Mouse (Mus musculus): ENCODE measurements around the gene Prcd. TPM values are rescaled to one million over a fixed set of nuclear protein-coding genes. Genes with fewer than 3 reads are reported as not detected.
A peak's percentile ranks its signal among the peaks of the same experiment; 100 is the strongest.

Gene Prcd
- total and polyA plus RNA-seq, 2 experiments from 2014 or later: 2.5 TPM; not detected in 1

GRCm38 (mm10) chr11:116612554-116612953 lies 40.8 kb upstream of the Prcd start:
- H3K4me3 ChIP-seq (ENCODE audit: low read depth, low read length): no peak overlapping the region
- TF ChIP-seq CTCF (IDR thresholded peaks at IDR 0.05; ENCODE audit: low read depth): no peak
- TF ChIP-seq EP300 (IDR thresholded peaks at IDR 0.05; ENCODE audit: low read depth): no peak
- H3K27me3 ChIP-seq (ENCODE audit: control insufficient read depth, insufficient read depth, low read length): no peaks in the 10 kb centered on the region
- H3K9me3 ChIP-seq (replicated peaks; ENCODE audit: control insufficient read depth, low read length): no peaks in the 10 kb centered on the region
- no peak overlapping the region for H3K4me2 ChIP-seq (ENCODE audit: low read depth, low read length)
- 86% methylated on average over 1 of the region's 1 CpGs for WGBS
- peaks cover 18% of the 10 kb centered on the region for H3K36me3 ChIP-seq (replicated peaks; ENCODE audit: control insufficient read depth, insufficient read depth, low read length)
- H3K9ac ChIP-seq (replicated peaks; ENCODE audit: low read depth, low read length): no peak overlapping the region
- ATAC-seq (ENCODE audit: insufficient read depth, low read depth) (no peak), DNase-seq (ENCODE audit: low spot score) (no peak)
- peaks cover 31% of the 10 kb centered on the region for H3K4me1 ChIP-seq (ENCODE audit: control insufficient read depth, insufficient read depth)
- no peak overlapping the region for H3K27ac ChIP-seq (ENCODE audit: low read depth)

DNA sequence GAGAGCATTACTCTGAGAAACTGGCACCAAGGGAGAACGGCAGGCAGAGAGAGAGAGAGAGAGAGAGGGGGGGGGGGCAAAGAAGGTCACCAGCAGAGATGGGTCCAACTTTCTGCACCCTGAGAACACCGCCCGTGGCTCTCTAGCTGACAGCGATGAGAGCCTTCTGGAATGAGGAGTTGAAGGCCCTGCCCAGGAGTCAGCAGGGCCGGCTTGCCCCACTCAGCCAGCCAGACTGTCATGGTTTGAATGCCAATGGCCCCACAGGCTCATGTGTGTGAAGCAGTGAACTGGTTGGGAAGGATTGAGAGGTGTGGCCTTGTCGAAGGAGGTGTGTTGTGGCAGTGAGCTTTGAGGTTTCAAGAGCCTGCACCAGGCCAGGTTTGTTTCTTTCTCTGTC lies 40.1 kb upstream of the Prcd start:
- no peak for ATAC-seq (ENCODE audit: insufficient read depth, low read depth)
- H3K9ac ChIP-seq (replicated peaks; ENCODE audit: low read depth, low read length): no peak overlapping the region
- no peak overlapping the region for H3K4me3 ChIP-seq (ENCODE audit: low read depth, low read length)

GRCm38 (mm10) chr11:116615735-116616437 lies 37.4 kb upstream of the Prcd start:
- Histone ChIP-seq H3K4me3 (ENCODE audit: low read depth, low read length) (no peak overlapping the region), H3K4me2 (ENCODE audit: low read depth, low read length) (peak overlapping the region; percentile 41), H3K9ac (replicated peaks; ENCODE audit: low read depth, low read length) (no peak overlapping the region; the same call in 1 of the 2 replicates), H3K4me1 (ENCODE audit: control insufficient read depth, insufficient read depth) (peaks cover 56% of the 10 kb centered on the region), H3K36me3 (replicated peaks; ENCODE audit: control insufficient read depth, insufficient read depth, low read length) (no peaks in the 10 kb centered on the region), H3K9me3 (replicated peaks; ENCODE audit: control insufficient read depth, low read length) (no peaks in the 10 kb centered on the region), H3K27me3 (ENCODE audit: control insufficient read depth, insufficient read depth, low read length) (no peaks in the 10 kb centered on the region), H3K27ac (ENCODE audit: low read depth) (peak overlapping the region; percentile 82)
- TF ChIP-seq CTCF (IDR thresholded peaks at IDR 0.05; ENCODE audit: low read depth) (peak; percentile 37), EP300 (IDR thresholded peaks at IDR 0.05; ENCODE audit: low read depth) (peak; percentile 25; the same call in 1 of the 2 replicates)
- DNase-seq (ENCODE audit: low spot score) (peak; percentile 52), ATAC-seq (ENCODE audit: insufficient read depth, low read depth) (peak; percentile 67)
- WGBS: 29% methylated on average over 14 of the region's 15 CpGs

More for the DNA sequence above, 40.1 kb upstream of the Prcd start:
- TF ChIP-seq CTCF (IDR thresholded peaks at IDR 0.05; ENCODE audit: low read depth): no peak
- no peak for TF ChIP-seq EP300 (IDR thresholded peaks at IDR 0.05; ENCODE audit: low read depth)
- H3K4me2 ChIP-seq (ENCODE audit: low read depth, low read length): no peak overlapping the region
- peaks cover 15% of the 10 kb centered on the region for H3K36me3 ChIP-seq (replicated peaks; ENCODE audit: control insufficient read depth, insufficient read depth, low read length)
- no peaks in the 10 kb centered on the region for H3K27me3 ChIP-seq (ENCODE audit: control insufficient read depth, insufficient read depth, low read length)
- DNase-seq (ENCODE audit: low spot score): no peak
- no peak overlapping the region for H3K27ac ChIP-seq (ENCODE audit: low read depth)
- peaks cover 35% of the 10 kb centered on the region for H3K4me1 ChIP-seq (ENCODE audit: control insufficient read depth, insufficient read depth)
- H3K9me3 ChIP-seq (replicated peaks; ENCODE audit: control insufficient read depth, low read length): no peaks in the 10 kb centered on the region
- 82% methylated on average over 6 of the region's 6 CpGs for WGBS

- H3K4me1 ChIP-seq (ENCODE audit: control insufficient read depth, insufficient read depth): peaks cover 62% of the 10 kb centered on the region
- H3K27ac ChIP-seq (ENCODE audit: low read depth): peak overlapping the region; percentile 82
- ATAC-seq (ENCODE audit: insufficient read depth, low read depth) (no peak), DNase-seq (ENCODE audit: low spot score) (no peak)
- no peaks in the 10 kb centered on the region for H3K36me3 ChIP-seq (replicated peaks; ENCODE audit: control insufficient read depth, insufficient read depth, low read length)
- H3K9me3 ChIP-seq (replicated peaks; ENCODE audit: control insufficient read depth, low read length): no peaks in the 10 kb centered on the region
- WGBS: 74% methylated on average over 10 of the region's 10 CpGs
- H3K4me2 ChIP-seq (ENCODE audit: low read depth, low read length): peak overlapping the region; percentile 30
- TF ChIP-seq CTCF (IDR thresholded peaks at IDR 0.05; ENCODE audit: low read depth): no peak
- no peak for TF ChIP-seq EP300 (IDR thresholded peaks at IDR 0.05; ENCODE audit: low read depth)
- H3K4me3 ChIP-seq (ENCODE audit: low read depth, low read length): no peak overlapping the region
- no peak overlapping the region; the same call in 1 of the 2 replicates for H3K9ac ChIP-seq (replicated peaks; ENCODE audit: low read depth, low read length)
- H3K27me3 ChIP-seq (ENCODE audit: control insufficient read depth, insufficient read depth, low read length): no peaks in the 10 kb centered on the region
Observed at GRCm38 (mm10) chr11:116616438-116617118, 36.8 kb upstream of the Prcd start.

DNA sequence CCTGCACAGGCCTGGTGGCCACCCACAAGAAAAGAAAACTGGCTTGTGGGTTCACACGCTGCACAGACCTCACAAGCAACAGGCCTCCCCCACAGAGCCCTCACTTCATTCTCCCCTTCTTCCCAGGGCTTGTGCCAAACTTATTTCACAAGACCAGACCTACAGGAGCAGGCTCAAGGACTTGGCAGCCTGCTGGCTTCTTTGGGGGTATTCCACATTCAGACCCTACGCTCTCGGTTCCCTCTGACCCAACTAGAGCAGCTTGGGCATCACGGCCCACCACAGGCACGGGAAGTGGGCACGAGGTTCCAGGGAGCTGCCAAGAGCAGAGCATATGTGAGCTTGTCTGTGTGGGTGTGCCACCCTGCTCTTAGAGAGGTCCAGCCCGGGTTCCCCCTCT lies 35.7 kb upstream of the Prcd start:
- Histone ChIP-seq H3K9me3 (replicated peaks; ENCODE audit: control insufficient read depth, low read length) (no peaks in the 10 kb centered on the region), H3K4me3 (ENCODE audit: low read depth, low read length) (no peak overlapping the region), H3K27me3 (ENCODE audit: control insufficient read depth, insufficient read depth, low read length) (no peaks in the 10 kb centered on the region), H3K9ac (replicated peaks; ENCODE audit: low read depth, low read length) (no peak overlapping the region), H3K4me2 (ENCODE audit: low read depth, low read length) (no peak overlapping the region), H3K27ac (ENCODE audit: low read depth) (peak overlapping the region; percentile 2; the same call in 1 of the 2 replicates), H3K4me1 (ENCODE audit: control insufficient read depth, insufficient read depth) (peaks cover 73% of the 10 kb centered on the region), H3K36me3 (replicated peaks; ENCODE audit: control insufficient read depth, insufficient read depth, low read length) (no peaks in the 10 kb centered on the region)
- no peak for DNase-seq (ENCODE audit: low spot score)
- no peak for TF ChIP-seq EP300 (IDR thresholded peaks at IDR 0.05; ENCODE audit: low read depth)
- 78% methylated on average over 7 of the region's 7 CpGs for WGBS
- no peak for ATAC-seq (ENCODE audit: insufficient read depth, low read depth)
